Comparison of ENCODE assay signal across 13 mouse cellular contexts in genomic region chr2:147182709-147183260, GRCm38 (mm10). TPM values are rescaled to one million over a fixed set of nuclear protein-coding genes. Genes with fewer than 3 reads are reported as not detected.
DNase-seq lines count a peak whose midpoint lies in the region; ATAC-seq and TF ChIP-seq lines count a peak whose summit lies in the region.
"Had no signal": no experiment of that assay in that cellular context is flagged by ENCODE, and none has a peak within 500 bp of the region (broad histone marks: within the 10 kb centered on the region; RNA-seq: fewer than 3 reads in every experiment).

No protein-coding gene starts in this region.

- H3K4me1 ChIP-seq in intestine, embryonic 14.5 days (replicated peaks; ENCODE audit: control insufficient read depth, insufficient read depth, low read length) = peaks cover 5% of the 10 kb centered on the region; the same call in 1 of the 2 replicates
- H3K4me1 ChIP-seq in intestine, embryonic 15.5 days (replicated peaks) = peaks cover 15% of the 10 kb centered on the region
- H3K4me1 ChIP-seq in hindbrain, postnatal 0 days (ENCODE audit: insufficient read depth, low read length) = no peaks in the 10 kb centered on the region
- peaks cover 14% of the 10 kb centered on the region; the same call in 1 of the 2 replicates for H3K4me1 ChIP-seq in midbrain, embryonic 14.5 days (ENCODE audit: control insufficient read depth, insufficient read depth, low read length)

- 8% methylated on average over 25 of the region's 25 CpGs for WGBS in intestine, embryonic 14.5 days
- WGBS in intestine, embryonic 15.5 days = 11% methylated on average over 25 of the region's 25 CpGs
- 14% methylated on average over 25 of the region's 25 CpGs for WGBS in hindbrain, postnatal 0 days
- 7% methylated on average over 25 of the region's 25 CpGs for whole genome bisulfite sequencing in midbrain, embryonic 14.5 days

- no peaks in the 10 kb centered on the region for H3K9me3 ChIP-seq in intestine, embryonic 14.5 days (ENCODE audit: control insufficient read depth, low read length)
- H3K9me3 ChIP-seq in intestine, embryonic 15.5 days = no peaks in the 10 kb centered on the region
- H3K9me3 ChIP-seq in hindbrain, postnatal 0 days (ENCODE audit: low read length) = no peaks in the 10 kb centered on the region
- H3K9me3 ChIP-seq in midbrain, embryonic 14.5 days (ENCODE audit: control insufficient read depth, low read length) = no peaks in the 10 kb centered on the region

- H3K27me3 ChIP-seq in intestine, embryonic 14.5 days (replicated peaks; ENCODE audit: control insufficient read depth, insufficient read depth, low read length) = peaks cover 93% of the 10 kb centered on the region
- H3K27me3 ChIP-seq in intestine, embryonic 15.5 days (replicated peaks) = peaks cover 87% of the 10 kb centered on the region
- peaks cover 65% of the 10 kb centered on the region for H3K27me3 ChIP-seq in hindbrain, postnatal 0 days (ENCODE audit: insufficient read depth, low read length)
- H3K27me3 ChIP-seq in midbrain, embryonic 14.5 days (ENCODE audit: control insufficient read depth, insufficient read depth, low read length) = peaks cover 92% of the 10 kb centered on the region

- no peak overlapping the region for H3K9ac ChIP-seq in intestine, embryonic 14.5 days (ENCODE audit: low read length)
- H3K9ac ChIP-seq in intestine, embryonic 15.5 days = no peak overlapping the region
- peak overlapping the region; percentile 40; the same call in 1 of the 2 replicates for H3K9ac ChIP-seq in hindbrain, postnatal 0 days (replicated peaks; ENCODE audit: low read length)
- peak overlapping the region; percentile 12; the same call in 1 of the 2 replicates for H3K9ac ChIP-seq in midbrain, embryonic 14.5 days (replicated peaks; ENCODE audit: low read length)

- no peak overlapping the region for H3K4me3 ChIP-seq in intestine, embryonic 14.5 days (ENCODE audit: low read depth, low read length)
- no peak overlapping the region for H3K4me3 ChIP-seq in intestine, embryonic 15.5 days (replicated peaks)
- H3K4me3 ChIP-seq in hindbrain, postnatal 0 days (ENCODE audit: low read length) = peak overlapping the region; percentile 35
- H3K4me3 ChIP-seq in midbrain, embryonic 14.5 days (replicated peaks; ENCODE audit: low read depth, low read length) = peak overlapping the region; percentile 13

- no peak overlapping the region for H3K27ac ChIP-seq in intestine, embryonic 14.5 days (ENCODE audit: low read depth)
- no peak overlapping the region for H3K27ac ChIP-seq in intestine, embryonic 15.5 days
- H3K27ac ChIP-seq in hindbrain, postnatal 0 days = peak overlapping the region; percentile 52; the same call in 1 of the 2 replicates
- 0 out of 2 replicates have a peak overlapping the region, but pooled peaks have one; percentile 45 for H3K27ac ChIP-seq in midbrain, embryonic 14.5 days (replicated peaks; ENCODE audit: low read depth, low read length)

- ATAC-seq in intestine, embryonic 14.5 days (replicated peaks; ENCODE audit: low FRiP score, low TSS enrichment, low read depth) = no peak
- ATAC-seq in intestine, embryonic 15.5 days = no peak
- ATAC-seq in hindbrain, postnatal 0 days = no peak
- no peak for ATAC-seq in midbrain, embryonic 14.5 days (ENCODE audit: low FRiP score, low TSS enrichment)
- ATAC-seq: CD4-positive, CD25-positive, alpha-beta regulatory T cell, adult 4 months; intestine, postnatal 0 days had no signal

- DNase-seq in intestine, embryonic 14.5 days (ENCODE audit: low spot score) = peak; percentile 59
- peak; percentile 57 for DNase-seq in embryo, embryonic 10 days (ENCODE audit: low spot score)
- DNase-seq in hindbrain, postnatal 0 days (ENCODE audit: low spot score) = peak; percentile 32
- no peak for DNase-seq in midbrain, embryonic 14.5 days
- no peak for DNase-seq in urinary bladder, postnatal 10 days (ENCODE audit: low spot score)
- no peak for DNase-seq in cerebellum, adult 11 months
- DNase-seq in right cerebral cortex, postnatal 25 days = no peak
- DNase-seq: gastrocnemius, postnatal 10 days; lung, adult 2 months had no signal

- no peak overlapping the region for H3K4me2 ChIP-seq in intestine, embryonic 14.5 days (ENCODE audit: low read length)
- H3K4me2 ChIP-seq in intestine, embryonic 15.5 days (replicated peaks) = no peak overlapping the region
- H3K4me2 ChIP-seq in hindbrain, postnatal 0 days (ENCODE audit: low read depth, low read length) = peak overlapping the region; percentile 46
- peak overlapping the region; percentile 43 for H3K4me2 ChIP-seq in midbrain, embryonic 14.5 days (ENCODE audit: low read length)

- TF ChIP-seq CTCF in hindbrain, postnatal 0 days (IDR thresholded peaks at IDR 0.05; ENCODE audit: low read depth) = no peak

- H3K36me3 ChIP-seq in intestine, embryonic 14.5 days (ENCODE audit: control insufficient read depth, insufficient read depth, low read length) = no peaks in the 10 kb centered on the region
- no peaks in the 10 kb centered on the region for H3K36me3 ChIP-seq in intestine, embryonic 15.5 days
- H3K36me3 ChIP-seq in hindbrain, postnatal 0 days (ENCODE audit: insufficient read depth, low read length) = no peaks in the 10 kb centered on the region
- H3K36me3 ChIP-seq in midbrain, embryonic 14.5 days (ENCODE audit: control insufficient read depth, insufficient read depth, low read length) = no peaks in the 10 kb centered on the region

RNA-seq across cellular contexts. Expression of gene Nkx2-2, which starts 11.3 kb away (rescaled TPM):
- 1.7 and 2.9 TPM in 2 replicates for polyA plus RNA-seq in intestine, embryonic 14.5 days (2014; fragmentation: Nextera tagmentation; extraction: Ambion mirVana)
- 3.6 and 4.2 TPM in 2 replicates for polyA plus RNA-seq in intestine, embryonic 15.5 days (2015; fragmentation: Nextera tagmentation; extraction: Ambion mirVana)
- 17.8 and 40.7 TPM in 2 replicates for total RNA-seq in hindbrain, postnatal 0 days (2014; rRNA removed)
- 10.5 and 10.9 TPM in 2 replicates for polyA plus RNA-seq in hindbrain, postnatal 0 days (2015; fragmentation: Nextera tagmentation; extraction: Ambion mirVana)
- 6.2 and 6.5 TPM in 2 replicates for polyA plus RNA-seq in midbrain, embryonic 14.5 days (2014; fragmentation: Nextera tagmentation; extraction: Ambion mirVana)
- total RNA-seq: common myeloid progenitor, adult 5-6 weeks had no signal
- polyA plus RNA-seq: CD4-positive, CD25-positive, alpha-beta regulatory T cell, adult 4 months; lung, adult 2 months had no signal

Comparison
In these comparisons a context has a peak if more than half of its experiments do, and no peak if none do; other contexts are left out.
1. DNase-seq: peak in intestine, embryonic 14.5 days (single experiment), embryo, embryonic 10 days (single experiment) and hindbrain, postnatal 0 days (single experiment); none in midbrain, embryonic 14.5 days (single experiment), urinary bladder, postnatal 10 days (single experiment), cerebellum, adult 11 months (single experiment) and right cerebral cortex, postnatal 25 days (single experiment).
2. H3K27ac ChIP-seq: peak in hindbrain, postnatal 0 days (single experiment) and midbrain, embryonic 14.5 days (single experiment); none in intestine, embryonic 14.5 days (single experiment) and intestine, embryonic 15.5 days (single experiment).
3. H3K4me2 ChIP-seq: peak in hindbrain, postnatal 0 days (single experiment) and midbrain, embryonic 14.5 days (single experiment); none in intestine, embryonic 14.5 days (single experiment) and intestine, embryonic 15.5 days (single experiment).
4. H3K4me3 ChIP-seq: peak in hindbrain, postnatal 0 days (single experiment) and midbrain, embryonic 14.5 days (single experiment); none in intestine, embryonic 14.5 days (single experiment) and intestine, embryonic 15.5 days (single experiment).
5. H3K9ac ChIP-seq: peak in hindbrain, postnatal 0 days (single experiment) and midbrain, embryonic 14.5 days (single experiment); none in intestine, embryonic 14.5 days (single experiment) and intestine, embryonic 15.5 days (single experiment).